Mouse (Mus musculus) c-Kit-negative CD71-positive TER-119-positive erythroid progenitor cells, embryonic 14.5 days (primary cell): ENCODE data around the gene Rabgap1.
"Not testable (repeated sequence)": the region's sequence is repeated elsewhere in the genome, so short reads cannot be mapped to it uniquely, and the experiment has no call there.

Experiments used
- DNase-seq: peaks from one replicate; pipeline ENCODE4 v3.0.0-alpha.2; 2013; ENCODE audit warnings: low read depth, low spot score

The Rabgap1 gene

GRCm38 (mm10) chr2:37442611-37443591 lies at the start of gene Rabgap1, which contains the start of the genes Zbtb26 and Zbtb6:
Gene Rabgap1, plus strand, starts transcription at chr2:37443279.
Gene Zbtb26, minus strand, starts transcription at chr2:37443135.
Gene Zbtb6, minus strand, starts transcription at chr2:37443171.
- peak; percentile 87 for DNase-seq

GRCm38 (mm10) chr2:37395539-37395938 lies 47.5 kb upstream of the Rabgap1 start:
- DNase-seq = no peak

- no peak for DNase-seq
These were observed 21.2 kb upstream of the Rabgap1 start for GRCm38 (mm10) chr2:37421903-37422302.

- DNase-seq = peak; percentile 97
These were observed 20.5 kb upstream of the Rabgap1 start, which contains the start of gene Rc3h2 for GRCm38 (mm10) chr2:37422306-37423304. Gene Rc3h2, minus strand, starts transcription at chr2:37422903.

GRCm38 (mm10) chr2:37423671-37424070 lies 19.4 kb upstream of the Rabgap1 start:
- DNase-seq = no peak

GRCm38 (mm10) chr2:37430593-37431464 lies 12.2 kb upstream of the Rabgap1 start:
- peak; percentile 80 for DNase-seq

- DNase-seq = no peak
These were observed 11.5 kb upstream of the Rabgap1 start for GRCm38 (mm10) chr2:37431609-37432008.

GRCm38 (mm10) chr2:37451667-37452375 lies 8.7 kb downstream of the Rabgap1 start:
- DNase-seq = peak; percentile 78

- no peak for DNase-seq
These were observed 9.3 kb downstream of the Rabgap1 start for GRCm38 (mm10) chr2:37452376-37452760.

- no peak for DNase-seq
These were observed 17.6 kb downstream of the Rabgap1 start for GRCm38 (mm10) chr2:37460707-37461106.

GRCm38 (mm10) chr2:37466266-37466665 lies 23.2 kb downstream of the Rabgap1 start:
- DNase-seq = no peak

- DNase-seq = no peak
These were observed 36.5 kb downstream of the Rabgap1 start for GRCm38 (mm10) chr2:37479559-37479958.

GRCm38 (mm10) chr2:37480039-37480438 lies 37.0 kb downstream of the Rabgap1 start:
- no peak for DNase-seq

- no peak for DNase-seq
These were observed 41.1 kb downstream of the Rabgap1 start for GRCm38 (mm10) chr2:37484165-37484564.

- DNase-seq = peak; percentile 53
These were observed 42.3 kb downstream of the Rabgap1 start for GRCm38 (mm10) chr2:37485370-37485769.

- no peak for DNase-seq
These were observed 43.3 kb downstream of the Rabgap1 start for GRCm38 (mm10) chr2:37486408-37486807.

- DNase-seq = no peak
These were observed 45.9 kb downstream of the Rabgap1 start for GRCm38 (mm10) chr2:37488956-37489355.

GRCm38 (mm10) chr2:37497321-37497720 lies 54.2 kb downstream of the Rabgap1 start:
- no peak for DNase-seq

- DNase-seq = not testable (repeated sequence)
These were observed 62.8 kb downstream of the Rabgap1 start for GRCm38 (mm10) chr2:37505856-37506255.
